Mouse (Mus musculus): Measurements from ENCODE around the gene Ptprn.

The Ptprn gene

DNA sequence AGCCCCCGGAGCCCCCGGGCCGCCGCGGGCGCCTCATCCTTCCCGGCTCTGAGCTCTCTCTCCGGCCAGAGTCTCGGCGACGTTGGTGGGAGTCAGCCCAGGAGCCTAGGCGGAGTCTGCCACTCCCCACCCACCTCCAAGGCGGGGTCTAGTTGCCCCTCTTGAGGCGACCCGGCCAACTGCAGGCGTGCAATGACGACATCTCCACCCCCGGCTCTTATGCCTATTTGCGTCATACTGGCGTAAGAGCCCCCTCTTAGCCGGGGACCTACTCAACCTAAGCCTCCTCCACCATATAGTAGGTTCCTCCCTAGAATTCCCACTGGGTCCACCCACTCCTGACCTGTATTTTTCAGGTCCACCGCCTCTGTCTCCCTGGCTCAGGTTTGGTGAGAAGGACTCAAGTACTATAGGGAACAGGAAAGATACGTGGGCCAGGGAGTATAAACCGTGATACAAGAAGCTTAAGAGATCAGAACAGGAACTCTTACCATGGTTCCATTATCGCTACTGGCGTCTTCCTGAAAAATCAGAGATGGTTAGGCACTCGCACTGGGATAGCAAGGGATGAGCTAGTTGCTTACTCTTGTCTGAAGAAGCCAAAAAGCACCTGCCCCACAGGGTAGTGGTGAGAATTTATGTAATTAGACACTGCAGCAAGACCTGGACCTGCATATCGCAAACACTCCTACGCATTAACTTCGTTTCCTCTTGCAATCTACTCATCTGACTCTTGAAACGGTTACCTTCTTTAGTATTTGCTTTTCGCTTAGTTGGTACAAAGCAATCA lies at the start of gene Ptprn:
TSS of gene Ptprn (minus strand) at position 412 of the 790 bp plus-strand sequence.
- DNase-seq = peak; percentile 91

DNA sequence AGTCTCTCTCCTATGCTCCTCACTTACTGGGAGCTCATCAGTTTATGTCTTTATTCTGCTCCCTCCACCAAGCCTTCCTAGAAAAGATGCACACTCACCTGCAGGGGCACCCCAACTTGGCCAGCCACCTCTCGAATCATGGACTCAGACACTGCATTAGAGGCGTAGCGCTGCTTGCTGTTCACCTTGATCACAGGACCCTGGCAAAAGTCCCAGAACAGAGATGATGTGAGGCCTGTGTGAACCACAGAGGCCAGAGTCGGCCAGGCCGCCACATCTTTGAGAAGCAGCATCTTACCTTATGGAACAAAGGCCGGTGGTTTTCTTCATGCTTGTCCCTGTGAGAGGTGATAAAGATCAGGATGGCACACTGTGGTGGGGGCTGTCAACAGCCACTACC lies 47.4 kb upstream of the Ptprn start:
- no peak for DNase-seq

DNA sequence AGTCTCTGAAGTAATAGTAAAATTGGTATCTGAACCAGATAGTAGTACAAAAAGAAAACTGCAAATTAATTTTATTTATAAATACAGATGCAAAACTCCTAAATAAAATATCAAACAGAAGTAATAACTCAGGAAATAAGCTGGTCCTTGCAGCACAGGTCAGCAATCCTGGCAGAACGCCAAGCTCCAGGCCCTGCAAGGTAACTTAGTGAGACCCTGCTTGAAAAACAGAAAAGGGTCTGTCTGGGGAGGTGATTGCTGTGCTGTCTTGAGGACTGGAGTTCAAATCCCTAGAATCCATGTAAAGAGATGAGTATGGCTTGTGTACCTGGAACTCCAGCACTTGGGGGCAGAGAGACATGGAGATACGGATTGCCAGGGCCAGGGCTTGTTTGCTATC lies 40.4 kb upstream of the Ptprn start:
- DNase-seq = no peak

DNA sequence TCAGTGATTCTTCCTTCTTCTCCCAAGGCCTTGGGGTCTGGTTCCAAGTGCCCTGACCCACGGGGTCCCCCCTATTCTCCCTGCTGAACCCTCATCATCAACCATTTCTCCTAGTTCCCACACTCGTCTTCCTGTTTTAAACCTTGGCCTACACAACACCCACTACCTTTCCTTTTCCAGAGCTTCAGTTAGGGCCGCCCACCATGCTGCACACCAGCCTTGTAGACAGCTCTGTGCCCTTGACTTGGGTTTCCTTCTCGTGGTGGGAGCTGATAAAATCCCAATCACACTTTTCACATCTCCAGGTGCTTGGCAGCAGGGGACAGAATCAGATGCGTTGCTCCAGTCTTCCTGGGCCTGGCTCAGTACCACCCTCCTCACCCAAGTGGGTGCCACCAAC lies 30.0 kb upstream of the Ptprn start:
- peak; percentile 67 for DNase-seq

DNA sequence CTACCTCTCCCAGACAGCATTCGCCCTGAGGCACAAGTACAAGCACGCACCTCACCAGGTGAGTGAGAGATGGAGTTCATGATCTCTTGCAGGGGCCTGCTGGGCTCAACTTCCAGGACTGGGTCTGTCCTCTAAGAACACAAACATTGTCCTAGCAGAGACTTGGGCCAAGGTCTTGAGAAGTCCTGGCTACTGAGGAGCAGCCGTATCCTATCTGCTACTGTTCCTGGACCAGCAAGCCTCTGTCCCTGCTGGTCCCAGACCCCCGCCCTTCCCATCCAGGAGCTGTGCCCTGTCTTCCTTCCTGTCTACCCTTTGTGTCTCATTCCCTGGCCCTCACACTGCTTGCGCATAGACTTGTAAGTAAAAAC lies 29.0 kb upstream of the Ptprn start:
- DNase-seq = no peak

DNA sequence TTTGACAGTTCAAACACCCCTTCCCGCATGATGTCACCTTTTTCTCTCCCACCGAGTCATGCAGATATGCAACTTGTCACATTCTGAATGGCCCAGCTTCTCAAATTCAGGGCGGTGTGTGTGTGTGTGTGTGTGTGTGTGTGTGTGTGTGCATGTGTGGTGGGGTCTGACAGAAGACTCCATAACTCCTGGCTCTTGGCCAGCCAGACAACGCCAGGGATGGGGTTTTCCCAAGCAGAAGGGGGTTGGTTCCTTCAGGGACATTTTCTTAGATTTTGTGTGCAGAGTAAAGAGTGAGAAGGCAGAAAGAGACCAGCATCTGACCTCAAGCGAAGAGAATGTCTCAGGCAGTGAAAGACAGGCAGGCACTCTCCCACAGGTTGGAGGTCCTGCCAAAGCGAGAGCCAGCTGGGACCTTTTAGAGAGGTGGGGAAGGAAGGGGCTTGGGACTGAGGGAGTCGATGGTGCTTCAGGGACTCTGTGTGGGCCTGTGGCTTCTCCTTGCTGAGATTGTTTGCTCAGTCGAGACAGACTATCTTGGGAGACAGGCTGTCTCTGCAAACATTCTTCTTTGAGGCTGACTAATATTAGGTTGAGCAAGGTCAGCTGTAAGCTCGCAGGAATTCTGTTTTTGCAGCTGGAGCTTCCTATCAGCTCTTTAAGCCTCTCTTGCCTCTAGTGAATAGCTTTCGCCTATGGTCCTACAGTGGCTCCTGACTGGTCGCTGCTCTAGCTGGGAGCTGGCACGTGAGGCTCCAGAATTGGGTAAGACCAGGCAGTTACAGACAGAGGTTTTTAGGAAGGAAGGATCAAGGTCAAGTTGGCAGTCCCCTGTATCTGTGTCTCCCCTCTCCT lies 28.4 kb upstream of the Ptprn start:
- no peak for DNase-seq

DNA sequence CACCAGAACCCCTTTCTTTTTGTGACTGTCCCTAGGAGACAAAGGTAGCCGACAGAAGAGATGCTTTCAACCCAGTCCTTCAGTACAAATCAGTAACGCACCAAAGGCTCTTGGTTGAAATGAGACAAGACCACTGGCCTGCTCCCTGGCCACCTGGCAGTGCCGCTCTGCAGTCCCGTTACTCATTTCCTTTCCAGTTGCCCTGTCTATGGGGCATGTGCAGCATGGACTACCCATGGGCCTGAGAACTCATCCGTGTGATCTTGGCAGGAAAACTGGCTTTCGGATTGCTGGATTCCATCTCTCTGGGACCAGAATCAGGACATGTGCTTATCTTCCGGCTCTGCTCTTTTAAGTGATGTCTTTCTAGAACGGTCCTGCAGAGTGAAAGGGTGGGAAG lies 27.0 kb upstream of the Ptprn start:
- no peak for DNase-seq

DNA sequence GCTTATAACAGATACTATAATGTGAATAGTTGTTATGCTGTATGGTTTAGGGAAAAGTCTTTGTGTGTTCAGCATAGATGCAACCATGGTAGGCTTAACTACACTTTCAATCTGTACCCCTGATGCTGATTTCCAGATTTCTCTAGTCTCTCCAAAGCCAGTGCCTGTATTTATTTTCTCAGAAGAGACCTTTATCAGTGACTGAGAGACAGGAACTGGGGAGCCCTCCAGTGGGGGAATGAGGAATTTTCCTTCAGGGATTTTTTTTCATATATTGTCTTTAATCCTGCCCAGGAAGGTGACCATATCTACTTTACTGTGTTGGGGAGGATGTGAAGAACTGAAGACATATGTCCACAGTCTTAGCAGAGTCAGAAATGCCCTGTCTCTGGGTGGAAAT lies 26.3 kb upstream of the Ptprn start:
- DNase-seq = peak; percentile 64

DNA sequence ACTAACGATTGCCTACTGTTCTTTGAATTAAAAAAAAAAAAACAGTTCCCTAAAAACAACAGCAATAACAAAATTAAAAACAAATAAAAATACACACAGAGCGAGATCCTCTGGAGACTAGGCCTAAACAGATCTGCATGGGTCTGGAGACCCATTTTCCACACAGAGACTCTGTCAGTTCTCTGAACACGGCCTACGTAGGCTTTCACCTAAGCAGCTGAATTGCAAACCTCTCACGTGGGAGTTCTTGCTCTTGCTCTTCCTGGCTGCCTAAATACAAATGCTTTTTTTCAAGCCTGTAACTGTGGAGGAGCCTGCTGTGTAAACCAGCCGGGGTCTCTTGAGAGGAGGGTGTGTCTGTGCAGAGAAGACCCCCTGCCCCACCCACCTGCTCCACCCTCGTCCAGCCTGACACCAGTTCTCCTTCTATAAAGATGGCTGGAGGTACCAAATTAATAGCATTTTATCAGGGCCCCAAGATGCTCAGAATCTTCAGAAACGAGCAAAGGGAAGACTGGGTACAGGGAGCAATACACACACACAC lies 25.7 kb upstream of the Ptprn start:
- DNase-seq = peak; percentile 43

DNA sequence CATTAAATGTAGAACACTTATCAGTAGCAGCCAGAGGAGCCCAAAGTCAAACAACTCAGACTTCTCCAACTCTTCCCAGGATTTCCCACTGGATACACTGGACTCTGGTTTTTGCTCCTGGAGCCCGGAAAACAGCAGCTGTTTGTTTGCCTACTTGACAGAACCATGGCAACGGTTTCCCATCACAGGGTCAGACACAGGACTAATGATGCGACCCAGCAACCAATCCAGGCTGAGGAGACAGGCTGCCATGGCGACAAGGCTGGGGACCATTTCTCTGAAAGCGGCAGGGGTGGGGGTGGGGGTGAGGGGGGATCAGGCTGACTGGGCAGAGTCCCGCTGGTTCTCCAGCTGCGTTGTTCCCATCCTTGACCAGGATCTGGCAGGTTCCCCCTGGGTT lies 25.1 kb upstream of the Ptprn start:
- no peak for DNase-seq

DNA sequence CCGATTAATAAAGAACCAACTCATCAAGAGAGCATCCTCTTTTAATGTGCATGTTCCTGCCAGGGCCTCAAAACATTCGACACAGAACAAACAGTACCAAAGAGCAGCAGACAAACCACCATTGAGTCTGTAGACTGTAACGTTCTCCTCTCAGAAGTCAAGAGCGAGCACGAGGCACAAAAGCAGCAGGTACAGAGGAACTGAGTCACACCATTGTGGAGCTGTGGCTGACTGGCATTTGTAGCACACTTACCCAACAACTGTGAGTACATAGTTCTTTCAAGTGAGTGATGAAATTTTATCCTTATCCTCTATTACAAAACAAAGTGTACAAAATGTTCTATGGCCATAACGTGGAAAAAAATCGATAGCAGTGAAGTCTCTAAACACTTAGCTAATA lies 20.6 kb upstream of the Ptprn start:
- no peak for DNase-seq

DNA sequence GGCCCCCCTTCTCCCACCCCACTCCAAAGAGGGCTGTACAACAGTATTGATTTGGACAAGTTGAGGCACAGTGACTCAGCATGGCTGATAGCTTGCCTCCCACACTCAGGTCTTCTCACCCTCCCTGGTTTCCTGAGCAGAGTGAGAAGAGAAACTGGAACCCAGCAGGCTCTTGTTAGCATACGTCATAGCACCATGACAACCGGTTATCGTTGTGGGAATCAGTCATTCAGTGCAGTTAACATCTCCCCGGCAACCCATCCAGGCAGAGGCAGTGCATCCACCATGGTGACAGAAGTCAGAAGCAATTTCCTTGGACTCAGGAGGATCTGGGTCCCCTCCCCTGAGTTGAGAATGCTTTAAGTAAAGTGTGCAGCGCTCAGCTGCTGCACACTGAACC lies 18.7 kb upstream of the Ptprn start:
- DNase-seq = peak; percentile 53

DNA sequence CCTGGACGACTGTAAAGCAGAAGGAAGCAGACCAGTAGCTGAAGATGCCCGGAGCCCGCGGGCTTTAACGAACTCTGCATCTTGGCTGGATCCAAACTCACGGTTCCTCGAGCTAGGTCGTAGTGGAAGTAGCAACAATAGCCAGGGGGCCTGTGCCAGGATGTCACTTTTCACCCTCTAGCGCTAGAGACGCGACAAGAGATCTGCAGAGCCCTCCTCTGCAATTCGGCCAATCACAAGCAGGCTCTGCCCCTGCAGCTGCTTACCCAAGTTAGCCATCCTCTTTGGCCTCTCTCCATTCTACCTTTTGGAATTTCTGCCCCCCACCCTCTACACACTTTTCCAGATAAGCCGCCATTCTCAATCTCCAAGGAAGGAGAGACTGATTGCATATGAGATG lies 13.9 kb upstream of the Ptprn start, which contains the start of gene Resp18:
TSS of gene Resp18 (minus strand) at position 188 of the 400 bp plus-strand sequence.
- no peak for DNase-seq

DNA sequence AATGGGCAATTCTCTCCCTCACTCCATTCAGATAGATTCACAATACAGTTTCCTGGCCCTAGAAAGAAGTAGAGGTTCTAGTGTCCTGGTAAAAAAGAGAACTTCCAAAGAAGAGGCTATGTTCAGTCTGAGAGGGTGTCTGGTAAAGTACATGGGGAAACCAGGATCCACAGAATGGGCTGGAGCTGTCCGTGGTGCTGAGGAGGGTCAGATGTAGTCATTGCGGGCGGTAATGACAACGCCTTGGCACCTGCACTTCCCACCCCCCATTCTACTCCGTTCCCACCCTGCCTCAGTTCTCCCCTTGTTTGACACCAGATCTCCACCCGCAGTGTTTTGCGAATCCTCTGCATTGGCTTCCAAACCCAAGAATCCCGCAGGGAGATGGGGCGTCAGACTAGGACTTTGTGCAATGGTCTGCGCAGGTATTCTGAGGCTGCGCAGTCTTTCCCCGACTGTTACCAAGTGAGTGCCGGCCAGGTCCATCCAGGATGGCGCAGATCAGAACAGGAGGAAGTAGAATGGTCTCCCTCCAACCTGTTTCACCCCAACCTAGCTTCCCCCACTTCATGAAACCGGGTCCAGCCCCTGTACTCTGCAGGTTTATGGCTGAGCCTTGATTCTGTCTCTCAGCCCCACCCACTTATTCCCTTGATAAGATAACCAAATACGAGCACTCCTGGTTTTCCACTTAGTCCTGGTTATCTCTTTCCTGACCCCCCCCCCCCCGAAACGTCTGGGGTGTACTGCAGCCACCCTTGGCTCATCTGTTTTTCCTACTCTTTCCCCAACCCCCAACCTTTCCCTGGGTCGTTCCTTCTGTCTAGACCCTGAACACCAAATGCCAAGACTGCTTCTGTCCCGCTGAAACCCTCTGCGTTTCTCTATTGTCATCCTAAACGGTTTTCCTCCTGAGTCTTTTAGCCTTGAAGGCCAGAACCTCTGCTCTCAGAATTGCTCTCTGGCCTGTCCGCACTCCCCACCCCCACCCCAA lies 13.2 kb upstream of the Ptprn start:
- DNase-seq = no peak

DNA sequence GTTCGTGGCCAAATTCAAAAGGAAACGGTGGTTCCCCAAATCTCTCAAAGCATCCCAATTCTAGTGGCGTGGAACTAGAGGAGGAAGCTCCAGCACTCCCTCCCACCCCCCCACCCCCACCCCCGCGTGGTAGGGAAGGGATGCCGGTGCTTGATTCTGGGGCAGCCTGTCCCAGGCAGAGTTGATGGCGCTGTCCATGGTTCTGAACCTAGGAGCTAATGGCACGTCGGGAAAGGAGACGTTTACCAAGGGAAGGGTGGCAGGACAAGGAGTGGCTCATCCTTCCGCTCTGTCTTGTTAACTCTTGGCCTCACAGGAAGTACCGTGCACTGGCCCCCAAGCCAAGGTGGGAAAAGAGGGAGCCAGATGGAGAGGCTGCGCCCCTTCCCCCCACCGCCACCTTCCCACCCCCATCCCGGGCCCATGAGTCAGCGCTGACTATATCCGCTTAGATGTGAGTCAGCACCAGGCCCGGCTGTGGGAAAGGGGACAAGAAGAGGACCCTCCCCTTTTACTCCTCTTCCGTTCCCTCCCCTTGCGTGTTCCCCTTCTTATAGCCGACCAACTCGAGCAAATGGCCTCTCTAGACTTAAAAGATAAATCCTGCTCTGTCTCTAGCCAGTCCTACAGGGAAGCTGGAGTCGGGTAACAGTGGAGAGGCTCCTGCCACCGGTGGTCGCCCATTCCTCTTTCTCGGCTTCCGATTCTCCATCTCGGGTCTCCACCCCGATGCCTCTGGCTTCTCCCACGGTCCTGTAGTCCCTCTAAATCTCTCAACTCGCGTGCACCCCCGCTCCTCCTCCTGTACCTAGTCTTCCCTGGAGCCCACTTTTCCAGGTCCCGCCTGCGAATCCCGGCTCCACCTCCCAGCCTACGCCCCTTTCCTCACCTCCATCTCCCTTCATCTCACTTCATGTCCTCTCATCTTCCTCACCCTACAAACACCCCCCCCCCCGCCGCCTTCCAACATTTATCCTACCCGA lies 1.0 kb downstream of the Ptprn start:
- peak; percentile 84 for DNase-seq

DNA sequence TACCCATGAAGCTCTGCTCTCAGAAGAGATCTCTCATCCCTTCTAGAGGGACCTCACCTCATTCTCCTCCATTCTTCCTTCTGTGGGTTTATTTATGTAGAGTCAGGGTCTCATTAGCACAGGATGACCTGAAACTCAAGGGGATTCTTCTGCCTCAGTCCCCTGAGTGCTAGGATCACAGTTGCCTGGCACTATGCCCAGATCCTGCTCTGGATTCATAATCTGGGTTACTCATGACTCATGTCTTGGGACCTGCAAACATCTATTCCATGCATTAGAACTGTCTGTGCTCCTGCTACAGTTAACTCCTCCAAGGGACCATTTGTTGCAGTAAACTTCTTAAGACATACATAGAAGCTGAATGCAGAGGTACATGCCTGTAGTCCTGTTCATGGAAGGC lies 3.0 kb downstream of the Ptprn start:
- DNase-seq = no peak

DNA sequence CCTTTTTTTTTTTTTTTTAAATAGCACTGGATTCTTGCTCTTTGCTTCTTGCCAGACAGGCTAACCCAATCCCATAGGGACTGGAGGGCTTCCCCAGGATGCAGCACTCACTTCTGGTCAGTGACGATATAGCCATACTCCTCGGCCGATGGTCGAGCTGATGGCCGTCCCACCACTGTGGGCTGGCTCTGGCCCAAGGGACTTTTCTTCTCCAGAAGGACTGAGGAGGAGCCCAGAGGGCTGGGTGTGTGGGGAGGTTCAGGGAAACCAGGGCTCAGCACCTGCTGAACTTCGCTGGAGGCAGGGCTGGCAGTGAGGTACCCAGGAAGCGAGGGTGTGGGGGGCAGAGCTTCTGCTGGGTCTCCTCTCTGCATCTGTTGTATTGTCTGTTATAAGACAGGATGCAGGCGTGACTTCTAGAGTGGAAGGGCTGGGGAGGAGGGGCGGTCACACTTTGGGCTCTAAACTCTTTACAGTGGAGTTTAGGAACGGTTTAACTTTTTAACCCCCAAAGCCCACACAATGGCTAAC lies 8.7 kb downstream of the Ptprn start:
- DNase-seq = no peak

DNA sequence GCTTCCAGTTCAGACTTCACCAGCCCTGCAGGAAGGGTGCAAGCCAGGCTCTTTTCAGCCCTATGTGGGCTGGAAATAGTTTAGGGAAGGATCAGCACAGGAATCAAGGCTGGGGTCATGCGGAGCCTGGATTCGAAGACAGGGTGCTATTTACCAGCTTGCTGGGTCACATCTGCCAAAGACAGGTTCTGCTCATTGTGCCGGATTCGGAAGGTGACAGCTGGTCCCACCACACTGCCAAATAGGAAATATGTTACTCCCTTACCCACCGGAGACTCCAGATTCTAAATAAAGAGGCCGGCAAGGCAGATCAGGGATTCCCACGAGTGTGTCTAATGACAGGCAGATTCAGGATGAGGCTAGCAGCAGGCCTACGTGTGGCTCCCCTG lies 9.7 kb downstream of the Ptprn start:
- DNase-seq = no peak

DNA sequence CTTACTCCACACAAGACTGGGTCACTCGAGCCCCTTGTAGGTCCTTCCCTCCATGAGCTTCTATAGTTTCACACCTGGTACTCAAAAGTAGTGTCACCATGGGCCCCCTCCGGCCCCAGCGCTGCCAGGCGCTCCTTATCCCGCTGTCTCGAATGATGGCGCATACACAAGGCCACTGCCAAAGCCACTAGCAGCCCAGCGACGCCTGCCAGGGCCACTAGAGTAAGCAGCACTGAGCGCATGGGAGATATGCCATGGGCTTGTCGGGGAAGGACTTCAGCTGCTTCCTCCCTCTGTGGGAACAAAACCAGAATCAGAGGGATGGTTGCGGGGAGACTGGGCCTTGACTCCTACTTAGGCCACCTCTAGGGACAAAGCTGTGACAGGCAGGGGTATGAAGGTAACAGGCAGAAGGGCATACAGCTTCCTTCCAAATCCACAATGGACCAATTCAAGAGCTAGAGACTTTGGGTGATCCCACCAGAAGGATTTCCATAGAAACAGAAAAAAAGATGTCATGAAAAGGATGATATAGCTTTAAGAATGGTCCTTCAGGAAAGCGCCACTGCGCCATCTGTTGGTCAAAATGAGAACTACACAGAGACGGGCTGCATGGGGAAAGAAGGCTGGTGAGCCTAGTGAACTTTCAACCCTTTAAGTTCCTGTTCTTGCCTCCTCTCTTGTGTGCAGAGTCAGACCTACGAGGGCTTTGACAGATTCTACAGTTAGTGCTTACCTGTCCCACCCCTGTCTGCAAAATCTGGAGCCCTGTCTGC lies 10.3 kb downstream of the Ptprn start:
- peak; percentile 78 for DNase-seq

DNA sequence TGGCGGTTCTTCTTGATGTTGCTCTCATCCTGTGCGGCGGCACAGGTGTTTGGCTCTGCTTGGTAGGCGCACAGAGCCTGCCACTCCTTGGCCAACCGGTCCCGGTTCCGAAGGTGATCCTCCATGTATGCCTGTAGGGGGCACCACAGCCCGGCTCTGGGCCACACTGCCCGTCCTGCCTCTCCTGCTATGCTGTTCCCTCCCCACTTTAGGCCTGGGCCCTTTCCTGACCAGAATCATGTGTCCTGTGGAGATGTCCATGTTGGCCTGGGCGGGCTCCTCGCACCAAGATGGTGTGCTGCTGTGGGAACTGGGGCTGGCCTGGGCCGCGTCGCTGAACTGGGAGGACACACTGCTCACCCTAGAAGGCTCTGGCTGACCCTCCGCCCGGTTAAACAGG lies 11.3 kb downstream of the Ptprn start:
- no peak for DNase-seq

All from right cerebral cortex, adult 18-20 months (tissue).